33 mouse cellular contexts compared by ENCODE assay signal in genomic region chr13:86422646-86423045, GRCm38 (mm10).
"Had no signal": no experiment of that assay in that cellular context is flagged by ENCODE, and none has a peak within 500 bp of the region (broad histone marks: within the 10 kb centered on the region; RNA-seq: fewer than 3 reads in every experiment).

No protein-coding gene starts in this region.

- H3K9me3 ChIP-seq: heart, embryonic 10.5 days; heart, embryonic 13.5 days; heart, embryonic 15.5 days; hindbrain, embryonic 10.5 days; hindbrain, embryonic 12.5 days; hindbrain, embryonic 13.5 days; hindbrain, embryonic 15.5 days; kidney, embryonic 15.5 days had no signal

- H3K4me2 ChIP-seq: heart, embryonic 11.5 days; heart, embryonic 12.5 days; heart, embryonic 13.5 days; heart, embryonic 15.5 days; hindbrain, embryonic 12.5 days; hindbrain, embryonic 13.5 days; hindbrain, embryonic 14.5 days; hindbrain, embryonic 15.5 days; kidney, embryonic 15.5 days had no signal

- ATAC-seq: hindbrain, embryonic 16.5 days; hindbrain, postnatal 0 days; inflammation-experienced regulatory T-cells, adult 6 months had no signal

- H3K9ac ChIP-seq: heart, embryonic 12.5 days; heart, embryonic 13.5 days; heart, embryonic 15.5 days; hindbrain, embryonic 12.5 days; hindbrain, embryonic 13.5 days; hindbrain, embryonic 14.5 days; hindbrain, embryonic 15.5 days; kidney, embryonic 15.5 days had no signal

- H3K4me3 ChIP-seq: heart, embryonic 10.5 days; heart, embryonic 12.5 days; heart, embryonic 13.5 days; heart, embryonic 15.5 days; hindbrain, embryonic 10.5 days; hindbrain, embryonic 12.5 days; hindbrain, embryonic 13.5 days; hindbrain, embryonic 15.5 days; kidney, embryonic 15.5 days; layer of hippocampus, adult 2 months; left cerebral cortex, adult 2 months had no signal

- H3K4me1 ChIP-seq: heart, embryonic 10.5 days; heart, embryonic 12.5 days; heart, embryonic 13.5 days; heart, embryonic 15.5 days; hindbrain, embryonic 10.5 days; hindbrain, embryonic 12.5 days; hindbrain, embryonic 13.5 days; hindbrain, embryonic 15.5 days; kidney, embryonic 15.5 days had no signal

- H3K27me3 ChIP-seq: heart, embryonic 12.5 days; heart, embryonic 13.5 days; heart, embryonic 15.5 days; hindbrain, embryonic 12.5 days; hindbrain, embryonic 13.5 days; hindbrain, embryonic 15.5 days; kidney, embryonic 15.5 days had no signal

- H3K36me3 ChIP-seq: heart, embryonic 10.5 days; heart, embryonic 12.5 days; heart, embryonic 13.5 days; heart, embryonic 15.5 days; hindbrain, embryonic 10.5 days; hindbrain, embryonic 12.5 days; hindbrain, embryonic 13.5 days; hindbrain, embryonic 15.5 days; kidney, embryonic 15.5 days had no signal

- DNase-seq: heart, postnatal 10 days; heart, postnatal 14 days; heart, postnatal 36 days; heart, postnatal 4 days; kidney, adult 11 months; kidney, adult 18-20 months; kidney, adult 2 months; kidney, adult 8-10 months; kidney, adult 9 months; kidney, postnatal 10 days; kidney, postnatal 14 days; kidney, postnatal 25 days; kidney, postnatal 36 days; kidney, postnatal 4 days; layer of hippocampus, adult 9-11 months; layer of hippocampus, postnatal 36 days had no signal

- H3K27ac ChIP-seq: heart, embryonic 10.5 days; heart, embryonic 13.5 days; heart, embryonic 15.5 days; hindbrain, embryonic 10.5 days; hindbrain, embryonic 12.5 days; hindbrain, embryonic 13.5 days; hindbrain, embryonic 14.5 days; hindbrain, embryonic 15.5 days; hindbrain, postnatal 0 days; kidney, embryonic 15.5 days; kidney, postnatal 0 days; layer of hippocampus, adult 2 months; left cerebral cortex, adult 2 months had no signal
